Comparison of ENCODE assay signal across 21 mouse cellular contexts in the genomic region with DNA sequence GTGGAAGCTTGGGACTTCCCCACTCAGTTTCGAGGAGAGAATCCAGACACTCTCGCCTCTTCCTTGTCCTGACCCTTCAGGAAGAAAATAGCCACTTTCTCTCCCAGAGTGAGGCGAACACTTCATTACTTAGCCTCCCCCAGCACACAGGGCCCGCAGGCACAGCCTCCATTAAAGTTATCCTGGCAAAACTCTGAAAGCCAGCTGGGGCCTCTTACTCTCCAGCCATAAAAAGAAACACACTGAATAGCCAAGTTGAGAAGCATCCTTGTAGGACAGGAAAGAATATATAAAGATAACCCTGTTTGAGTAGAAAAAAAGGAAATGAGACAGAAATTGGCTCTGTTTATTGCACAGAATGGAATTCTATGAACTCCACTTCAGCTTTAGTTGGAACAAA. TPM values are rescaled to one million over a fixed set of nuclear protein-coding genes. Genes with fewer than 3 reads are reported as not detected.
"Had no signal": no experiment of that assay in that cellular context is flagged by ENCODE, and none has a peak within 500 bp of the region (broad histone marks: within the 10 kb centered on the region; RNA-seq: fewer than 3 reads in every experiment).

No protein-coding gene starts in this region.

- H3K27ac ChIP-seq: hindbrain, embryonic 14.5 days; left cerebral cortex, adult 2 months; limb, embryonic 12.5 days; liver, embryonic 12.5 days; midbrain, embryonic 12.5 days had no signal

- H3K27me3 ChIP-seq: limb, embryonic 12.5 days; liver, embryonic 12.5 days; midbrain, embryonic 12.5 days had no signal

- H3K4me3 ChIP-seq: left cerebral cortex, adult 2 months; limb, embryonic 12.5 days; liver, embryonic 12.5 days; midbrain, embryonic 12.5 days had no signal

- H3K4me2 ChIP-seq: hindbrain, embryonic 14.5 days; limb, embryonic 12.5 days; liver, embryonic 12.5 days; midbrain, embryonic 12.5 days had no signal

- H3K9me3 ChIP-seq: limb, embryonic 12.5 days; liver, embryonic 12.5 days; midbrain, embryonic 12.5 days had no signal

- H3K36me3 ChIP-seq: limb, embryonic 12.5 days; liver, embryonic 12.5 days; midbrain, embryonic 12.5 days had no signal

- H3K4me1 ChIP-seq: liver, embryonic 12.5 days; midbrain, embryonic 12.5 days had no signal

- ATAC-seq: liver, embryonic 12.5 days had no signal

- DNase-seq: kidney, adult 18-20 months; kidney, postnatal 10 days; kidney, postnatal 4 days; lung, postnatal 10 days; right cerebral cortex, postnatal 25 days; thymus, postnatal 36 days had no signal

- H3K9ac ChIP-seq: hindbrain, embryonic 14.5 days; limb, embryonic 12.5 days; liver, embryonic 12.5 days; midbrain, embryonic 12.5 days had no signal

RNA-seq across cellular contexts. Expression of gene Gm21915, which starts 8.2 kb away (rescaled TPM):
- total RNA-seq: layer of hippocampus, adult 8-10 months; layer of hippocampus, postnatal 25 days; left cerebral cortex, adult 2 months; left cerebral cortex, postnatal 14 days; megakaryocyte-erythroid progenitor cell, adult 5-6 weeks; midbrain, postnatal 0 days had no signal
- polyA plus RNA-seq: hindbrain, embryonic 14.5 days; kidney, embryonic 14.5 days; limb, embryonic 12.5 days; liver, embryonic 12.5 days; liver, embryonic 16.5 days; midbrain, embryonic 12.5 days; midbrain, postnatal 0 days; neural tube, embryonic 14.5 days; small intestine, adult 2 months; thymus, postnatal 0 days had no signal
